Mouse (Mus musculus): ENCODE results near the gene Dixdc1.

GRCm38 (mm10) chr9:50752784-50753615 is 13.7 kb upstream of the Dixdc1 start:
- TF ChIP-seq CTCF (IDR thresholded peaks at IDR 0.05; ENCODE audit: low read depth, low read length) (no peak), EP300 (IDR thresholded peaks at IDR 0.05; ENCODE audit: insufficient read depth, low read depth, low read length) (no peak), POLR2A (IDR thresholded peaks at IDR 0.05; ENCODE audit: insufficient read depth, low read length) (no peak)
